Mouse (Mus musculus) lung, embryonic 16.5 days (tissue): ENCODE data around the gene Ces2e. TPM values are rescaled to one million over a fixed set of nuclear protein-coding genes. Genes with fewer than 3 reads are reported as not detected.
"Not testable (repeated sequence)": the region's sequence is repeated elsewhere in the genome, so short reads cannot be mapped to it uniquely, and the experiment has no call there.

ENCODE experiments used
- ATAC-seq: fragments of 200-750 bp; cut with Nextera tagmentation; 2 replicates; pipeline ENCODE4 v1.8.0; 2017; ENCODE audit warnings: low read depth, mild to moderate bottlenecking, moderate library complexity
- H3K27ac ChIP-seq: fragments of 300-500 bp; sonication (generic); 2 replicates; pipeline ENCODE4 v1.5.1; 2014; ENCODE audit warnings: mild to moderate bottlenecking, control low read depth, low read length
- H3K27me3 ChIP-seq: fragments of 300-500 bp; sonication (generic); 2 replicates; pipeline ENCODE4 v1.6.1; 2014; ENCODE audit warnings: low read depth, low read length, mixed read lengths; ENCODE audit not compliant: control insufficient read depth, insufficient read depth
- H3K36me3 ChIP-seq: fragments of 300-500 bp; sonication (generic); 2 replicates; pipeline ENCODE4 v1.6.1; 2014; ENCODE audit warnings: low read length; ENCODE audit not compliant: control insufficient read depth, insufficient read depth
- H3K4me1 ChIP-seq: fragments of 300-500 bp; sonication (generic); replicated peaks from 2 replicates; pipeline ENCODE4 v1.6.1; 2014; ENCODE audit warnings: low read length, mixed read lengths; ENCODE audit not compliant: control insufficient read depth, insufficient read depth
- H3K4me2 ChIP-seq: fragments of 300-500 bp; sonication (generic); 2 replicates; pipeline ENCODE4 v1.6.1; 2014; ENCODE audit warnings: low read depth, low read length, control low read depth
- H3K4me3 ChIP-seq: fragments of 300-500 bp; sonication (generic); 2 replicates; pipeline ENCODE4 v1.5.1; 2014; ENCODE audit warnings: mild to moderate bottlenecking, low read length, control low read depth
- H3K9ac ChIP-seq: fragments of 300-500 bp; sonication (generic); 2 replicates; pipeline ENCODE4 v1.6.1; 2014; ENCODE audit warnings: low read length, control low read depth
- H3K9me3 ChIP-seq: fragments of 300-500 bp; sonication (generic); 2 replicates; pipeline ENCODE4 v1.6.1; 2016; ENCODE audit warnings: low read length; ENCODE audit not compliant: control insufficient read depth
- WGBS: fragments of 180-500 bp; shearing (Covaris S2); extraction: QIAGEN DNeasy Blood & Tissue Kit; methylation state at CpG from one replicate; pipeline ENCODE4 v1.1.7; 2014; 5-methylcytosine and 5-hydroxymethylcytosine counted together
- polyA plus RNA-seq: library from polyadenylated mRNA; unstranded; fragments of >200 nt; fragmentation: Nextera tagmentation; extraction: Ambion mirVana; gene quantifications from 2 replicates; pipeline ENCODE4 v1.2.1, GENCODE M21; 2015

The Ces2e gene
- 0.29 and 0.50 TPM in 2 replicates for polyA plus RNA-seq

DNA sequence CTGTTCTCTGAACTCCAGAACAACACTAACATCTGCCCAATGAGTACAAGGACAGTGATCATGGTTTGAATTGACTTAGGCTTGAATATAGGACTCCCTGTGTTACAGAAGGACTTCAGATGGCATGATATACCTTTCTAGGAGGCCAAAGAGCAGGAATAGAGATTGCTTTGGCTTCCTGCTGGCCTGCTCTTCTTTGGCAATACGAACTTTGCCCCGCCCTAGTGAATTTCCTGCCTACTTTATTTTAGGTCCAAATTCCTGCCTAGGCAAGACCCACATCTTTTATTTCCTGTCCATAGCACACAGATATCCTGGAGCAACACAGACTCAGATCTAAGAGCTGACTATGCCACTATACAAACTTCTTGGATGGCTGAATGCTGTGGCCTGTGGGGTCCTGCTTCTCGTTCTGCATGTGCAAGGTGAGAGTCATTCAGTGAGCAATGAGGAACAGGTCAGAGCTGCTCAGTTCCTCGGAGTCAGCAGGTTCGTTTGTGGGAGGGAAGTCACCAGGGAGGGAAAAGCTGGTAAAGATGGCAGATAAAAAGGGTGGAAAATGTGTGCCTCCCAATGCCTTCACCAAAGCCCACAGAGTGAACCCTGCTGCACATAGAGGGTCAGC lies at the start of gene Ces2e:
TSS of gene Ces2e (plus strand) at position 289 of the 625 bp plus-strand sequence.
- Histone ChIP-seq H3K27me3 (no peaks in the 10 kb centered on the region), H3K4me1 (no peaks in the 10 kb centered on the region), H3K9ac (no peak within 1 kb of the TSS), H3K9me3 (no peaks in the 10 kb centered on the region), H3K4me2 (no peak within 1 kb of the TSS), H3K4me3 (no peak within 1 kb of the TSS), H3K36me3 (no peaks in the 10 kb centered on the region), H3K27ac (no peak within 1 kb of the TSS)
- 52% methylated on average over 5 of the region's 5 CpGs for WGBS
- ATAC-seq: no peak

DNA sequence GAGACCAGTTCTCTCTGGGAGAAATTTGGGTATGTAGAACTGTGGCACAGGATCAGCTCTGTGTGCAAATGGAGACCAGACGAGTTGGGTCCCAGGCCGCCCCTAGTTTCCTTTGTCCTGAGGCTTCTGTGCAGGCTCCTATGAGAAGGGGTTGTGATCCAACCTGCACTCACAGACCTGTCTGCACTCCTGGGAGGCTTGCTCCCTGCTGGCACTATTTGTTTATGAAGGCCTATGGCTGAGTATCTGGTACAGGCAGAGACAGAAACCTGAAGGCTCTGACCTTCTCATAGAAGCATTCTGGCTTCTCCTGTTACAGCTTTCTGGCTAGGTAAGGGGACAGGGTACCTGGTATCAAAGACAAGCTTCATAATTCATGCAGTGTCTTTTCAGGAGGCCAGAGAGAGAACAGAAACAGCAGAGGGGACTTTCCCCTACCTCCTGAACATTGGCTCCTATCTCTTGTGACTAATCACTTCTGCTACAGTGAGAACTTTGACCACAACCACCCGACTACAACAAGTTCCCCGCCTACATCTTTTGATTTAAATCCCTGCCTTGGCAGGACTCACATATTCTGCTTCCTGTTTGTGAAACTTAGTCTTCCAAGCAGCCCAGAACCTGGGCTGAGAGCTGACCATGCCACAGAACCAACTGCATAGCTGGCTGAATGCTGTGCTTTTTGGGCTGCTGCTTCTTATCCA lies 39.7 kb upstream of the Ces2e start:
- WGBS: no CpG with 5 or more reads among the region's 4 CpGs
- not testable (repeated sequence) for H3K27me3 ChIP-seq

DNA sequence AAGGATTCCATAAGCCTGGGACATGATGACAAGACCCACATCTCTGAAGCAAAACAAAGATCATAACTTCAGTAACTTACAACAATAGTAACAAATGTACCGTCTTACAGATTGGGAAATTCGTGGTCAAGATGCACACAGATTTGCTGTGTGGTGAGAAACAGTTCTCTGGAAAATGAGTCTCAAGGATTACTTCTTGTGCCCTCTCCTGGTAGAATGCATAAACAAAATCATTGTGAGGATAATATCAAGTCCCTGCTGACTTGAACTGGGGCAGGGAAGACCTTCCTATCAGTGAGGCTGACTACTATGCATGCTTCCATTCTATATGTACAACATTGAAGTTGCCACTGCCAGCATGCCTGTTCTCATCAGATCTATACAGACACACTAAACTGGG lies 24.3 kb upstream of the Ces2e start:
- H3K4me3 ChIP-seq: no peak overlapping the region
- H3K9me3 ChIP-seq: no peaks in the 10 kb centered on the region
- H3K27ac ChIP-seq: no peak overlapping the region
- no peak for ATAC-seq
- 76% methylated on average over 2 of the region's 2 CpGs for WGBS
- no peaks in the 10 kb centered on the region for H3K36me3 ChIP-seq
- H3K4me1 ChIP-seq: no peaks in the 10 kb centered on the region
- H3K4me2 ChIP-seq: no peak overlapping the region
- H3K27me3 ChIP-seq: no peaks in the 10 kb centered on the region
- H3K9ac ChIP-seq: no peak overlapping the region

More for the DNA sequence above, 39.7 kb upstream of the Ces2e start:
- H3K4me1 ChIP-seq, H3K4me2 ChIP-seq, H3K36me3 ChIP-seq, H3K4me3 ChIP-seq, H3K9ac ChIP-seq, H3K27ac ChIP-seq, ATAC-seq, H3K9me3 ChIP-seq: not testable (repeated sequence)

DNA sequence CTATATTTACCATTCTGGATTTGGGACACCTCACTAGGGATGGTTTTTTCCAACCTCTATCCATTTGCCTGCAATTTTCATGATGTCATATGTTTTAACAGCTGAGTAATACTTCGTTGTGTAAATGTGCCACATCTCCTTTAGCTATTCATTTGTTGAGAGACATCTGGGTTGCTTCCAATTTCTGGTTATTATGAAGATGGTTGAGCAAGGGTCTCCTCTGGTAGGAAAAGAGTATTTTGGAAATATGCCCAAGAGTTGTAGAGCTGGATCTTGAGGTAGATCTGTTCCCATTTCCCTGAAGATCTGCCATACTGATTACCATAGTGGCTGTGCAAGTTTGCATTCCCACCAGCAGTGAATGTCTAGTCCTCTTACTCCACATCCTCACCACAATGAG lies 18.9 kb upstream of the Ces2e start:
- WGBS: 20% methylated on average over 1 of the region's 1 CpGs
- Histone ChIP-seq H3K4me2 (no peak overlapping the region), H3K27ac (no peak overlapping the region), H3K27me3 (no peaks in the 10 kb centered on the region), H3K4me3 (no peak overlapping the region), H3K9ac (no peak overlapping the region), H3K9me3 (no peaks in the 10 kb centered on the region), H3K36me3 (no peaks in the 10 kb centered on the region), H3K4me1 (no peaks in the 10 kb centered on the region)
- no peak for ATAC-seq

DNA sequence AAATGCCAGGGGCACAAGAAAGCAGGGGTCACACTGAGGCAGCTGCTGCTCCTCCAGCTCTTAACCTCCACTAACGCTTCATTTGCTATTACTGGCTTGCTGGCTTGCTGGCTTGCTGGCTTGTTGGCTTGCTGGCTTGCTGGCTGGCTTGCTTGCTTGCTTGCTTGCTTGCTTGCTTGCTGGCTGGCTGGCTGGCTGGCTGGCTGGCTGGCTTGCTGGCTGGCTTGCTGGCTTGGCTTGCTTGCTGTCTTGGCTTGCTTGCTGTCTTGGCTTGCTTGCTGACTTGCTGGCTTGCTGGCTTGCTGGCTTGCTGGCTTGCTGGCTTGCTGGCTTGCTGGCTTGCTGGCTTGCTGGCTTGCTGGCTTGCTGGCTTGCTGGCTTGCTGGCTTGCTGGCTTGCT lies 17.0 kb upstream of the Ces2e start:
- not testable (repeated sequence) for H3K4me2 ChIP-seq, ATAC-seq
- WGBS: 63% methylated on average over 1 of the region's 1 CpGs

DNA sequence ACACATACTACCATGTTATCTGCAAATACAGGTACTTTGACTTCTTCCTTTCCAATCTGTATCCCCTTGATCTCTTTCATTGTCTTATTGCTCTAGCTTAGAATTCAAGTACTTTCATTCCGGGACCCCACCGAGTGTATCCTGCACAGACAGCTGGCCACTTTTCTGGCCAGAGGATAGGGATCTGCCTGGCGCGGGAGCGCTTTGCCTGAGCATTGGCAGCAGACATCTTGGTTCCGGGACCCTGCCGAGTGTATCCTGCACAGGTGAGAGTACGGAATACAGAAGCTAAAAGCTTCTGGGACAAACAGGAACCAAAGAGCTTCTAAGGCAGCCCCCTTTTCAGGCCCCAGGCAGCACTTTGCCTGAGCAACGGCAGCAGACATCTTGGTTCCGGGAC lies 16.4 kb upstream of the Ces2e start:
- not testable (repeated sequence) for H3K9ac ChIP-seq, H3K4me1 ChIP-seq, H3K27ac ChIP-seq, H3K9me3 ChIP-seq, H3K4me2 ChIP-seq, H3K4me3 ChIP-seq, H3K27me3 ChIP-seq, H3K36me3 ChIP-seq, ATAC-seq
- 90% methylated on average over 10 of the region's 10 CpGs for WGBS

More for the DNA sequence above, 17.0 kb upstream of the Ces2e start:
- not testable (repeated sequence) for H3K36me3 ChIP-seq, H3K4me1 ChIP-seq, H3K4me3 ChIP-seq, H3K27me3 ChIP-seq, H3K27ac ChIP-seq, H3K9me3 ChIP-seq, H3K9ac ChIP-seq

DNA sequence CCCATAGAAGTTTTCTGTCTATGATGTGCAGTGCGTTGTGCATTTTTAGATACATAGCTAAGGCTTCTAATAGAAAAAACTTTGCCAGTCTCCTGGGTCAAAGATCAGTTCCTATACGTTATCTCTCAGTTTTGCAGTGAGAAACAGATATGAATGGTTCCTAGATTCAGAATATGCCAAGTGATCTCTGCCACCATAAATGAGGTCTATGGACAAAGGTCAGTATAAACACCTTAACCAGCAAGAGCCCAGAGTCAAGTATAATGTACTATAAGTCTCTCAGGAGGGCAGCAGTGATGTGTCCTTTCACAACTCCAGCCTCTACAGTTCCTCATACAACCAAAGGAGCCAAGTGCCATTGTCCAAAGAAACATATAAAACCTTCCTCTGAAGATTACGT lies 1.2 kb downstream of the Ces2e start:
- no peaks in the 10 kb centered on the region for H3K36me3 ChIP-seq
- WGBS: 72% methylated on average over 3 of the region's 3 CpGs
- no peak overlapping the region for H3K4me3 ChIP-seq
- no peak overlapping the region for H3K4me2 ChIP-seq
- no peaks in the 10 kb centered on the region for H3K9me3 ChIP-seq
- ATAC-seq: no peak
- H3K27ac ChIP-seq: no peak overlapping the region
- no peak overlapping the region for H3K9ac ChIP-seq
- no peaks in the 10 kb centered on the region for H3K4me1 ChIP-seq
- H3K27me3 ChIP-seq: no peaks in the 10 kb centered on the region

DNA sequence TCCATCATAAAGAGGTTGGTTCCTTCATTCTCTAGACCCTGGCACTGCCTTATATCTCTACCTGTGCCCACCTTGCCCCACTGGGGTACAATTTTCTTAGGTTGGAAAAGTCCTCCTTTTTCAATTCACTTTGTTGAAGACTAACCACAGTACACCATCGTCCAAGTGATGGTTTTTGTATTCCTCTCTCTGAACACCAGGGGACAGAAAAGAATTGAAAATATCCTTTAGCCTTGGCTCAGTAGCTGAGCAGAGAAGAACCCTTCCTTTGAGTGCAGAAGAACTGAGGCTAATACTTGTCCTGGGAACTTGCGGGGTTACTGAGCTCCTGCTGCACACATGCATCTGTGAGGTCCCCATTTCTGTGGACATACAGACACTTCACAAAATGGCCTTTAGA lies 18.6 kb downstream of the Ces2e start:
- no peaks in the 10 kb centered on the region for H3K4me1 ChIP-seq
- no peak overlapping the region for H3K27ac ChIP-seq
- no peak overlapping the region for H3K4me3 ChIP-seq
- no peak for ATAC-seq
- 77% methylated on average over 2 of the region's 2 CpGs for WGBS
- no peaks in the 10 kb centered on the region for H3K27me3 ChIP-seq
- H3K4me2 ChIP-seq: no peak overlapping the region
- H3K9me3 ChIP-seq: no peaks in the 10 kb centered on the region
- H3K36me3 ChIP-seq: no peaks in the 10 kb centered on the region
- no peak overlapping the region for H3K9ac ChIP-seq

DNA sequence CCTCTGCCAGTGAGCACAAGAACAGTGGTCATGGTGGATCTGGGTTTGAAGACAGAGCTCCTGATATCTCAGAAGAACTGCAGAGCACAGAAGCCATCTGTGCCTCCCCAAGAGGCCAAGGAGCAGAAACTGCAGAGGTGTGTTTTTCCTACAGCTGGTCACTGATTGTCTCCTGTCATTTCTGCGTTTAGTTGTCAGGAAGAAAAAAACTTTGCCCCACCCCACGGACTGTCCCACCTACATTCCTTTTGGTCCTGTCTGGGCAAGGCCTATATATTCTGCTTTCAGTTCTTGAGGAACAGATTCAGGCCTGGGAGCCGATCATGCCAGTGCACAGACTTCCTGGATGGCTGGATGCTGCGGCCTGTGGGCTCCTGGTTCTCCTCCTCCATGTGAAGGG lies 21.0 kb downstream of the Ces2e start, which contains the start of gene Ces2f:
TSS of gene Ces2f (plus strand) at position 301 of the 400 bp plus-strand sequence.
- Histone ChIP-seq H3K27ac (no peak within 1 kb of the TSS), H3K27me3 (no peaks in the 10 kb centered on the region), H3K9ac (no peak within 1 kb of the TSS), H3K9me3 (no peaks in the 10 kb centered on the region), H3K4me1 (no peaks in the 10 kb centered on the region), H3K4me2 (no peak within 1 kb of the TSS), H3K4me3 (no peak within 1 kb of the TSS), H3K36me3 (no peaks in the 10 kb centered on the region)
- WGBS: 67% methylated on average over 4 of the region's 4 CpGs
- ATAC-seq: no peak
